Comparison of ENCODE assay signal across 8 mouse cellular contexts in genomic region chr7:126701559-126702357, GRCm38 (mm10). TPM values are rescaled to one million over a fixed set of nuclear protein-coding genes. Genes with fewer than 3 reads are reported as not detected.
DNase-seq lines count a peak whose midpoint lies in the region; ATAC-seq and TF ChIP-seq lines count a peak whose summit lies in the region.

No protein-coding gene starts in this region.

- H3K9ac ChIP-seq in forebrain, embryonic 11.5 days (ENCODE audit: low read length): no peak overlapping the region
- H3K9ac ChIP-seq in limb, embryonic 12.5 days (replicated peaks): no peak overlapping the region; the same call in 1 of the 2 replicates
- H3K9ac ChIP-seq in stomach, embryonic 15.5 days: no peak overlapping the region

- no peaks in the 10 kb centered on the region for H3K9me3 ChIP-seq in forebrain, embryonic 11.5 days (ENCODE audit: control insufficient read depth, low read length)
- no peaks in the 10 kb centered on the region for H3K9me3 ChIP-seq in limb, embryonic 12.5 days
- H3K9me3 ChIP-seq in stomach, embryonic 15.5 days: no peaks in the 10 kb centered on the region

- 0 out of 2 replicates have a peak, but pooled peaks cover 6% of the 10 kb centered on the region for H3K27me3 ChIP-seq in forebrain, embryonic 11.5 days (ENCODE audit: control insufficient read depth, insufficient read depth, low read length)
- H3K27me3 ChIP-seq in limb, embryonic 12.5 days: peaks cover 37% of the 10 kb centered on the region
- peaks cover 15% of the 10 kb centered on the region; the same call in 1 of the 2 replicates for H3K27me3 ChIP-seq in stomach, embryonic 15.5 days (replicated peaks)

- ATAC-seq in forebrain, embryonic 11.5 days (replicated peaks; ENCODE audit: low FRiP score): no peak
- ATAC-seq in limb, embryonic 12.5 days (ENCODE audit: insufficient number of reproducible peaks, insufficient read depth, low FRiP score, low TSS enrichment, low read depth): no peak
- ATAC-seq in stomach, embryonic 15.5 days (ENCODE audit: insufficient read depth, low FRiP score, low read depth): no peak

- WGBS in lung, adult 2 months: 51% methylated on average over 24 of the region's 24 CpGs
- 58% methylated on average over 24 of the region's 24 CpGs for WGBS in forebrain, embryonic 11.5 days
- 63% methylated on average over 24 of the region's 24 CpGs for WGBS in limb, embryonic 12.5 days
- 53% methylated on average over 24 of the region's 24 CpGs for WGBS in stomach, embryonic 15.5 days

- no peak for DNase-seq in lung, adult 2 months
- DNase-seq in lung, postnatal 36 days: no peak
- DNase-seq in forebrain, embryonic 11.5 days (ENCODE audit: low spot score): no peak
- DNase-seq in right cerebral cortex, postnatal 36 days (ENCODE audit: low spot score in 2 of 2): no peak
- no peak for DNase-seq in frontal cortex, postnatal 10 days (ENCODE audit: low spot score in 2 of 2)
- no peak for DNase-seq in MN1 (ENCODE audit: low spot score)

- H3K4me3 ChIP-seq in lung, adult 2 months (replicated peaks; ENCODE audit: extremely low read depth, low read depth, low read length): peak overlapping the region; percentile 23
- no peak overlapping the region for H3K4me3 ChIP-seq in forebrain, embryonic 11.5 days (ENCODE audit: low read depth, low read length)
- H3K4me3 ChIP-seq in limb, embryonic 12.5 days (replicated peaks): no peak overlapping the region
- H3K4me3 ChIP-seq in stomach, embryonic 15.5 days (replicated peaks): 0 out of 2 replicates have a peak overlapping the region, but pooled peaks have one; percentile 8

- H3K4me1 ChIP-seq in lung, adult 2 months (ENCODE audit: control insufficient read depth, insufficient read depth, low read length): no peaks in the 10 kb centered on the region
- H3K4me1 ChIP-seq in forebrain, embryonic 11.5 days (replicated peaks; ENCODE audit: control insufficient read depth, insufficient read depth, low read length): peaks cover 10% of the 10 kb centered on the region
- peaks cover 31% of the 10 kb centered on the region for H3K4me1 ChIP-seq in limb, embryonic 12.5 days (replicated peaks)
- H3K4me1 ChIP-seq in stomach, embryonic 15.5 days: peaks cover 18% of the 10 kb centered on the region

- H3K4me2 ChIP-seq in forebrain, embryonic 11.5 days (ENCODE audit: low read depth, low read length, severe bottlenecking): 0 out of 2 replicates have a peak overlapping the region, but pooled peaks have one; percentile 2
- 0 out of 2 replicates have a peak overlapping the region, but pooled peaks have one; percentile 13 for H3K4me2 ChIP-seq in limb, embryonic 12.5 days
- peak overlapping the region; percentile 1; the same call in 1 of the 2 replicates for H3K4me2 ChIP-seq in stomach, embryonic 15.5 days

- no peaks in the 10 kb centered on the region for H3K36me3 ChIP-seq in forebrain, embryonic 11.5 days (ENCODE audit: control insufficient read depth, insufficient read depth, low read length)
- H3K36me3 ChIP-seq in limb, embryonic 12.5 days: peaks cover 8% of the 10 kb centered on the region; the same call in 1 of the 2 replicates
- H3K36me3 ChIP-seq in stomach, embryonic 15.5 days: no peaks in the 10 kb centered on the region

- no peak overlapping the region for H3K27ac ChIP-seq in forebrain, embryonic 11.5 days (ENCODE audit: low read depth, low read length)
- H3K27ac ChIP-seq in limb, embryonic 12.5 days: no peak overlapping the region
- peak overlapping the region; percentile 4; the same call in 1 of the 2 replicates for H3K27ac ChIP-seq in stomach, embryonic 15.5 days

- no peak for TF ChIP-seq POLR2A in lung, adult 2 months (IDR thresholded peaks at IDR 0.05; ENCODE audit: borderline replicate concordance, extremely low read depth, low read depth, low read length)

- TF ChIP-seq CTCF in lung, adult 2 months (IDR thresholded peaks at IDR 0.05; ENCODE audit: insufficient read depth, low read length): no peak

RNA-seq across cellular contexts. Expression of gene Coro1a, which starts 5.8 kb away (rescaled TPM):
- polyA plus RNA-seq in lung, adult 2 months (2012; rRNA removed): 208 and 229 TPM in 2 replicates
- 39.0 and 45.8 TPM in 2 replicates for polyA plus RNA-seq in forebrain, embryonic 11.5 days (2014; fragmentation: Nextera tagmentation; extraction: Ambion mirVana)
- polyA plus RNA-seq in limb, embryonic 12.5 days (2016; fragmentation: Nextera tagmentation; extraction: Ambion mirVana): 36.6 and 39.1 TPM in 2 replicates
- polyA plus RNA-seq in stomach, embryonic 15.5 days (2015; fragmentation: Nextera tagmentation; extraction: Ambion mirVana): 50.1 and 51.9 TPM in 2 replicates

RNA-seq across cellular contexts. Expression of gene Slx1b, which starts 6.2 kb away (rescaled TPM):
- 23.4 and 27.7 TPM in 2 replicates for polyA plus RNA-seq in lung, adult 2 months (2012; rRNA removed)
- 11.2 and 13.1 TPM in 2 replicates for polyA plus RNA-seq in forebrain, embryonic 11.5 days (2014; fragmentation: Nextera tagmentation; extraction: Ambion mirVana)
- polyA plus RNA-seq in limb, embryonic 12.5 days (2016; fragmentation: Nextera tagmentation; extraction: Ambion mirVana): 14.5 and 14.7 TPM in 2 replicates
- polyA plus RNA-seq in stomach, embryonic 15.5 days (2015; fragmentation: Nextera tagmentation; extraction: Ambion mirVana): 7.9 and 9.6 TPM in 2 replicates

RNA-seq across cellular contexts. Expression of gene Bola2, which starts 6.6 kb away (rescaled TPM):
- 38.2 and 39.6 TPM in 2 replicates for polyA plus RNA-seq in lung, adult 2 months (2012; rRNA removed)
- polyA plus RNA-seq in forebrain, embryonic 11.5 days (2014; fragmentation: Nextera tagmentation; extraction: Ambion mirVana): 162 and 167 TPM in 2 replicates
- 145 and 156 TPM in 2 replicates for polyA plus RNA-seq in limb, embryonic 12.5 days (2016; fragmentation: Nextera tagmentation; extraction: Ambion mirVana)
- 105 and 114 TPM in 2 replicates for polyA plus RNA-seq in stomach, embryonic 15.5 days (2015; fragmentation: Nextera tagmentation; extraction: Ambion mirVana)

RNA-seq across cellular contexts. Expression of gene Sult1a1, which starts 25.5 kb away (rescaled TPM):
- polyA plus RNA-seq in lung, adult 2 months (2012; rRNA removed): 55.6 and 69.2 TPM in 2 replicates
- polyA plus RNA-seq in forebrain, embryonic 11.5 days (2014; fragmentation: Nextera tagmentation; extraction: Ambion mirVana): 0.21 and 0.52 TPM in 2 replicates
- polyA plus RNA-seq in limb, embryonic 12.5 days (2016; fragmentation: Nextera tagmentation; extraction: Ambion mirVana): 0.83 and 1.2 TPM in 2 replicates
- polyA plus RNA-seq in stomach, embryonic 15.5 days (2015; fragmentation: Nextera tagmentation; extraction: Ambion mirVana): 7.1 and 9.7 TPM in 2 replicates

RNA-seq across cellular contexts. Expression of gene Sgf29, which starts 52.6 kb away (rescaled TPM):
- polyA plus RNA-seq in lung, adult 2 months (2012; rRNA removed): 36.4 and 43.4 TPM in 2 replicates
- 53.6 and 72.3 TPM in 2 replicates for polyA plus RNA-seq in forebrain, embryonic 11.5 days (2014; fragmentation: Nextera tagmentation; extraction: Ambion mirVana)
- polyA plus RNA-seq in limb, embryonic 12.5 days (2016; fragmentation: Nextera tagmentation; extraction: Ambion mirVana): 47.7 and 49.1 TPM in 2 replicates
- 43.5 and 53.8 TPM in 2 replicates for polyA plus RNA-seq in stomach, embryonic 15.5 days (2015; fragmentation: Nextera tagmentation; extraction: Ambion mirVana)

Comparison
In these comparisons a context has a peak if more than half of its experiments do, and no peak if none do; other contexts are left out.
1. H3K4me3 ChIP-seq: peak in lung, adult 2 months (single experiment) and stomach, embryonic 15.5 days (single experiment); none in forebrain, embryonic 11.5 days (single experiment) and limb, embryonic 12.5 days (single experiment).
2. Peak in every context shown above with its lines, with median percentiles within 50 percentile points of each other: H3K4me2 ChIP-seq.